Mouse (Mus musculus) thymus, postnatal 10 days (tissue): ENCODE measurements at regions not wholly inside any gene's neighbourhood (a gene's known extent, or its start where the extent isn't known, plus 50 kb on each side); places are given as distances from the start of the nearest gene placed in this dataset.
A peak's percentile ranks its signal among the peaks of the same experiment; 100 is the strongest.

Experiments
- DNase-seq, 2 experiments: peaks; one replicate each; pipeline ENCODE4 v3.0.0; 2021; ENCODE audit warnings: low spot score in 2 of 2

DNA sequence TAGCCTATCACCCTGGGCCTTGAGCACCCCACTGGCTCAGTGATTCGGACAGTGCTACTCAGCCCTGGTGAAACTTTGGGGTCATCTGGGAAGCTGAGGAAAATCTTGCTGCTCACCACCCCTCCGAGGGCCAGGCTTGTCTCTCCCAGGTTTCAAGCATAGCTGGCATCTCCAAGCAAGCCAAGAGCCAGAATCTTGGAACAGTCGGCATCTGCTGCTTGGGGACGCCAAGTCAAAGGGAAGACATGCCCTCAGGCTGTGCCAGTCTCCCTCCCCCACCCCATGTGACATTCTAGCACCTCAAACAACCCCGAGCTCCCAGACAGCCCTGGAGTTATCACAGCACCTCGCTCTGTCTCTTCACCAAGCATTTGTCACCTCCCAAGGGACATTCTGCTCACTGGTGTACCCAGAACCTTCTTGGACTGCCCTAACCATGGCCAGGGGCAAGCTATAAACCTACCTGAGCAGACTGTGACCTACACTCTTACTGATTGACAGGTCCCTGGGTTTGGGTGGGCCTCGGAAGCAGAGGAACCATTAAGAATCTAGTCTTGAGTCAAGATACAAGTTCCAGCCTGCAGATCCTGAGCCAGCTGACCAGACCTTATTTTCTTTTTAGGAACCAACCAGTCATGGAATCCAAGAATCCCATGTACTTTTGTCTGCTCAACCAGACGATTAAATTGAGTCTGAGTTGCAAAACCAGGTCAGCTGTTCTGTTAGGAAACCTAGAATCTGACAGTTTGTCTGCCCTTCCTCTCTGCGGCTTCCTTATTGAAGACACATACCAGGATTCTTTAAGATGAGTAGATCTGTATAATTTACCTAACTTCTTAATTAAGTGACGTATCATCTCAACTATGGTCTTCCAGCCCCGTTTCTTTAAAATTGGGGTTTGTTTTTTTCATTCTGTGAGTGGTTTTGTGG lies 83.0 kb upstream of the Otos start:
- DNase-seq = no peak

DNA sequence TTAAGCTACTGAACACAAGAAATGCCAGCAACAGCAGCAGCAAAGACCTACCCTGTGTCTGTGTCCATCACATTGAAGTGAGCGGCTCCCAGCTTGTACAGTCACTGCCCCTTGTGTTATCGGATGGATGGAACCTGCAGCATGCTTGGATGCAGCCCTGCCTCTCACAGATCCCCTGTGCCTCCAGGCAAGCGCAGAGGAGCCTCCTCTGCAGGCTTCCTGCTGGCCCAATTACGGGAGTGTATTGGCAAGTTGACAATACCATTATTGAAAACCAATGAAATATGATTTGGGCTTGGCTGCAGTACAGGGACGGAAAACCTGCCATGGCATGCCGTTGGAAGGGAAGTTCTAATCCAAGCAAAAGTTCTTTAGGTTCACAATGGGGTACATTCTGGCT lies 81.9 kb upstream of the Otos start:
- no peak for DNase-seq

DNA sequence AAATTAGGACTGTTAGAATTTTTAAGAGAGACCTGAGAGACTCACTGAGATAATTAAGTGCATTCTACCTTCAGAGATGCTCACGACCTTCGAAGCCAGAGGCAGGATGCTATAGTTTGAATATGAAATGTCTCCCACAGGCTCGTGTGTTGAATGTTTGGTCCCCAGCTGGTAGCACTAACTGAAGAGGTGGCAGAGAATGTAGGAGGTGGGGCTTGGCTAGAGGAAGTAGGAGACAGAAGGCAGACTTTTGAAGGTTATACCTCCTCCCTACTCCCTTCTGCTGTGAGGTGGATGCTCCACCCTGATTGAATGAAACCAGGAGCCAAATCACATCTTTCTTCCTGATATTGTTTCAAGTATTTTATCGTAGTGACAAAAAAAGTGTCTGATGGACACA lies 79.3 kb upstream of the Otos start:
- DNase-seq = no peak

DNA sequence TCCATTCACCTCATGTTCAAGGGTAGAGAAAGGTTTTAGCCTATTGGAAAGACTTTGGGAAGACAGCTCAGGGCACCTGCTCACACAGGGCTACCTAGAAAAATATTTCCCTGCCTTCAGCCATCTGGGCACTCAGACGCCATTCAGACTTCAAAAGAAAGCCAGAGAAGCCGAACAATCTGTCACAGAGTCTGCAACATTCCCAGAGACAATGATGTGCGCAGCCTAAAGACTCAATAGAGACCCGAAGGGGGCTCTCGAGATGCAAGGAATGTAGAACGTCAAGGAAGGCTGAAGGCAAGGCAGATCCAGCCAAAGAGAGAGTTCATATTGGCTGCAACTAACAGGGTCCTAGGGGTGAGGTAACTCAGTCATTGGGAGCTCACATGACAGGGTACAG lies 78.7 kb upstream of the Otos start:
- DNase-seq = no peak

DNA sequence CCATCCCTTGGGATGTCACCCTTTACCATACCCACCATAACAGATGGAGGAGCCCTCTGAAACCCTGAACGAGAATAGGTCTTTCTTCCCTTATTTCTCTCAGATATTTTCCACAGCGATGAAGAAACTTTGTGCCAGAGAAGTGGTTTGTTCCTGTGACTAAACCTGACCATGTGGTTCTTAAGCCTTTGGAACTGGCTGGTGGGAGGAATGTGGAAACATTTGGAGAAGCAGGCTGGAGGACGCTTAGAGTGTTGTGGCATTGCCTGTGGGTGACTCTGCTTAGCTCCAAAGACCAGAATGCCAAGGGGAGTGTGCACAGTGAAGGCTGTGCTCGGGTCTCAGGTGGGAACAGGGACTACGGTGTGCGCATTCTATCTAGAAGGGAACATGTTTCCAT lies 77.7 kb upstream of the Otos start:
- no peak for DNase-seq

DNA sequence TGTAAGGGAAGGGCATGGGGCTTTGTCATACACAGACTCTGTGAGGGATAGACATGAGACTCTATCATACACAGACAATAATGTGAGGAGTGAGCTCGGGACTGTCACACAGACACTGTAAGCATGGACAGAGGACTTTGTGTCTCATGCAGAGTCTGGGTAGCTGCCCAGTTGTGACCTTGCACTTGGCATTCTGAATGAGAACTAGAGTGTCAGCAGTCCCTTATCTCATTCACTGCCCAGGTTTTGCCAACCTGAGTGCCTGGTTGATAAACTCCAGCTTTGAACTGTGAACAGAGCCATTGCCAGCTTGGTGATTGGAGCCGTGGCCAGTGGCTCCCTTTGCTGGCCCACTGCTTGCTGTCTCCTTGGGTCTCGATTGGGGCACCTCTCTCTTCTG lies 75.5 kb upstream of the Otos start:
- DNase-seq = no peak

DNA sequence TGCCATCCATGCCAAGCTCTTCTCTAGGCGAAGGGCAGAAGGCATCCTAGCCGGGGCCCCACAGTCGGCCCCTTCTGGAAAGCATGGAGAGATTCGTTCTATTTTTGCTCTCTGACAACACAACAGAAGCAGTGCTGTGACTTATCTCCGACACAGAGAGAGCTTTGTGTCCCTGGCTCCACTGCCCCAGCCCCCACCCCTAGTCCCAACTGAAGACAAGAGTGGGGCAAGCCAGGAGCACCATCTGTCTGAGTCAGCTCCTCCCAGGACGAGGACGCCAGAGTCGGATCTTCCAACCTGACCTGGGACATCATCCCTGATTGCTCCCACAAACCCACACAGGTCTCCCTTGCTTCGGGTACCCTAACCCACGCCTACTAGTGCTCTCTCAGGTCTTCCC lies 71.9 kb upstream of the Otos start:
- no peak for DNase-seq

DNA sequence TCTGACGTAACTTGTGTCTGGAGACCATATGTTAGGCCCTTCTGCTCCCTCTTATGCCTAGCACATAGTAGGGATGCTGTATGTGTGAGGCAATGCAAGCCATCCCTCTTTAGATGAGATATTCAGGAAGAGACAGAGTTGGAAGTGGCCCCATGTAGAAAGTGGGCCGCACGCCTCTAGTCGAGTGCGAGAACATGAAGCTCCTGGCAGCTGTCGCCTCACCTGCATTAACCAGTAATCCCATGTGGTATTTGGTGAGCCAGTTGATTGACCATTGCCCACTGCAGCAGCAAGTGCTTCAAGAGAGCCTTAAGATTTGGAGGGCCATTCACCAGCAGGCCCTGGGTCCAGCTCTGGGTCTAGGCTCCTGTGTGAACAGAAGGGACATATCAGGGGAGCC lies 71.2 kb upstream of the Otos start:
- DNase-seq = no peak

DNA sequence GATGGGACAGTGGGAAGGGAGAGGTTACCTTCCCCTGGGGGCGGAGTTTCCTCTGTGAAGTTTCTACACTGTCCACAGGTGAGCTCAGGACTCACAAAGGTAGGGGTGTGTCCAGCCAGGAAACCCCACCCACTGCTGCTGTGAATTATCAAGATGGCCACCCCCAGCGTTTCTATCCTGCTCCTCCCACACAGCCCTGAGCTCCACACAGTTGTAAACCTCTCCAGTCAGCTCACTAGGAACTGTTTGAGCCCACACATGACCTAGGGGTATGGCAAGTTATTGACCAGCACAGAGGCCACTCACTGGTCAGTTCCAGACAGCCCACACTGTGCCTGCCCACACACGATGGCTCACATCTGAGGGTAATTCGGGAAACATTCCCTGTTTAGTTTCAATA lies 69.5 kb upstream of the Otos start:
- no peak for DNase-seq

DNA sequence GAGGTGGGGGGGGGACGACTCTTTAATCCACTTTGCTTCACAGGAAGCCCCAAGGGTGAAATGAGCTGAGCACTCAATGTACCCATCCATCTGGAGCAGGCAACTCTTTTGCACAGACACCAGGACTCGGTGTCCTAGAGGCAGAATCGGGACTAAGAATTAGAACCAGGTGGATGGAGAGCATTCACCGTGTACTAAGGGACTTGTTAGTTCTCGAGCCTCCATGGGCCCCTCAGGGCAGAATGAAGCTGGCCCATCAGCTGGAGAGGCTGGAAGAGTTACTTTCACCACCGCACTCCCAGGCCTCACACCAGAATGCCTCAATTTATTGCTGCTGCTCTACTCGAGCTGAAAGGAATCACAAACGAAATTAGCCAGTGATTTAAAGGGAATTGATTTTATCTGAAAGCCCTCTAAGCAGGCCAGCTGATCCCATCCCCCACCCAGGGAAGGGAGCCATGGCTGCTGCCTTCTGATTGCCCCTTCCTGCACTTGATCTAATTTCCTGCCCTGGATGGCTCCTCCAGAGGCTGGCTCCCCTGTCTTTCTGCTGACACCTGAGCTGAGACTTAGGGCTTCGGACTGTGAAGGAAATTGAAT lies 66.2 kb upstream of the Otos start:
- DNase-seq = no peak

DNA sequence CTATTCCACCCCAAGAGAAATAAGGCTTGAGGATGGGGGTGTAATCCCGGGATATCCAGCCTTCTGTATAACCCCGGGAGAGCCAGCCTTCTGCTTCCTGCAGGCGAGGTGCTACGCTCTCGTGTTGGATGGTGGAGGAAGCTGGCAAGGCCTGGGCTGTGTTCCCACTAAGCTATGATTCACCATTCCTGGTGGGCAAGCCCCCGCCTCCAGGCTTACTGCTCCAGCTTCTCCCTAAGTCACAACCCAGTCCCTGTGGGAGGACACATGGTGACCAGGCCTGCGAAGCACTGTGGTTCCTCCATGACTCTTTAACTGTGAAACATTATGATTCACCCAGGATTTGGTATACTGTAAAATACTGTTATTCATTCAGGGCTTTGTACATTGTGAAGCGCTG lies 63.7 kb upstream of the Otos start:
- DNase-seq = no peak

DNA sequence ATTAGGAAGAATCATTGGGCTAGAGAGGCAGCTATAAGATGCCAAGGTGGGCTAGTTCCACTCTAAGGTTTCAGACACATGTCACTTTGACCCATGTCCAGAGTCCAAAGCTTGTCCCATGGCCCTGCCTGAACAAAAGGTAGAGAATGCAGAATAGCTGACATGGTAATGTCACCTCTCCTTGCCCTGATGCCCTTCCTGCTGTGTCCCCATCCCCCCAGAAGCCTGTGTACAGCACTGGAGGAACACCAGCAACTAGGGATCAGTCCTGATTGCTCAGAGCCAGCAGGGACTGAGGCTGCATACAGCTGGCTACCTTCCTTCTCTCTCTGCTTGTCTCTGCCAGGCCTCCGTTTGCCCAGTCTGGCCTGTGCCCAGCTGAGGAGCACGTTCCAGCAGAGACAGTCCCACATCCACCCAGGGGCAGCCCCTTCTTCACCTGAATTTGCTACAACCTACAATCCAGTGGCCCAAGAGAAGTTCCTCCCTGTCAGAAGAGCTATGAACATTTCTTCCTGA lies 61.7 kb upstream of the Otos start:
- DNase-seq = no peak

DNA sequence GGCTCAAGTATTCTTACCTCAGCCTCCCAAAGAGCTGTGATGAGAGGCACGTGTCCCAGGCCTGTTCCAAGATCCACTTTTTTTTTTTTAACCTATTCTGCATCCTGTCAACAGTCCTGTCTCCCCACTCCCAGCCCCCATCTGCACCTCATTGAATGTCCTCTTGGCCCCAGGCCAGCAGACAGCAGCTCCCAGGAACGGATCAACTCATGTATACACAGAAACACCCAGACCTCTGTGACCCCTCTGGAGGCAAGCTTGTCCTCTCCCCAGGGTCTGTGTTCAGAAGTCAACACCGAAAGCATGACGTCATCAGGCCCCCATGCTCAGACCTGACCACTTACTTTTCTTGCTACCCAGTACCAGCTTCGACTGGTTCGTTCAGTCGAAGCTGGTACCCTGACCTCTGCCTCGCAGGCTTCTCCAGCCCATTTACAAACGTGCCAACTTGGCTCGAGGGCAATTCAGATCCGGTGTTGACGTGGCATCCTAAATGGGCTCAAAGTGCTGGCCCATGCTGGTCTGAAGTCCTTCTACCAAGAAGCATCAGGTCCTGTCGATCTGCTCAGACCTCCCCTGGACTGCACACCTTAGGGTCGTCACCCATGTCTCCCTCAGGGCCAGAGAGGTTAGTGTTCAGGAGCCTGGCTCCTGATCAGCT lies 60.7 kb upstream of the Otos start:
- no peak for DNase-seq

DNA sequence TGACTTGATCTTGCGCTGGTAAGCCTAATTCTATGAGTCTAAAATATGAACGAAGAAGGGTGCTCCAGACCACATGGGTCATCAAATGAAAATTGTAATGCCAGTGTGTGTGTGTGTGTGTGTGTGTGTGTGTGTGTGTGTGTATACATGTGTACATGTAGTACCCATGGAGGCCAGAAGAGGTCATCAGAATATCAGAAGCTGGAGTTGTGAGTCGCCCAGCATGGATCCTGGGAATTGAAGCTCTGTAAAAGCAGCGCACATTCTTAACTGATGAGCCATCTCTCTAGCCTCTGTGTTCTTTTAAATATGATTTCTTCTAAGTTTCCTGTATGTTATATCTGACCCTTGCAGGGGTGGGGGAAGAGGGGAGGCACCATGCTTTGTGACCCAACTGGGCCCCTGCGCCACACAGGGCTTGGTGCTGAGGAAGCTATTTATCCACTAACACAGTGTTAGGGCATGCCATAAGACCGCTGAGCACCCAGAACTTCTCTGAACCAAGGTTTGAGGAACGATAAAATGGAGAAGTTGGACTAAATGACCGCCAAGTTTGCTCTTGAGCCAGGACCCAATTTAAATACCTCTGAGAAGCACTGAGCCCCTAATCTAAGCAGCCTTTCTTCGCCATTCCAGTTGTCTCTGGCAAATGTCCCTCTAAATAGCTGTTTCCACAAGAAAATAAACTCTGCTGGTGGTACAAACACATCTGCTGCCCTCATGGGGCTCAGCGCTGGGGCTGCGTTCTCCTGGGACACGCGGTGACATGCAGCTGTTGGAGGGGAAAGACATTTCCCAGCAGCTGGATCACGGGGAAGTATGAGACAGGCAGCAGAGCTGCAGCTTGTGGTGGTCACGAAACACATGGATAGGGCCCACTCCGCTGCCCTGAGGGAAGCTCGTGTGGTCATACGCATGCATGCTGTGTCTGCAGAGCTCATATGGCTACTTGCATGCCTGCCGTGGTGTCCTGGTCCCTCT lies 59.6 kb upstream of the Otos start:
- DNase-seq = no peak

DNA sequence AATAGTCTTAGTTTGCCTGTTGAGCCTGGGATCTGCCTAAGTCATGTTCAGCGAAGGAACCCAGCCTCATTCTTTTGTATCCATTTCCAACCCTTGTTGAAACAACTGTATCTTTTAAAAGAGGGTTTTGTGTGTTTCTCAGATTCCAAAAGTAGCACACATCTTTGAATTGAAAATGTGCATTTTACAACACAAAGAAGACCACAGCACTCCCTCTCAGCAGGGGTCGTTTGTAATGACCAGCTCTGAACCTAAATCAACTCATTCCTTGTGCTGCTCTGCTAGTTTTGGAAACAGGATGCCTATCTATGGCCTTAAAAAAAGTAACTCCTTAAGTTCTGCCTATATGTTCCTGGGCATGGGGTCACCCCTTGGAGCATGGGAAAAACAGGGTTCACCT lies 58.8 kb upstream of the Otos start:
- no peak for DNase-seq

DNA sequence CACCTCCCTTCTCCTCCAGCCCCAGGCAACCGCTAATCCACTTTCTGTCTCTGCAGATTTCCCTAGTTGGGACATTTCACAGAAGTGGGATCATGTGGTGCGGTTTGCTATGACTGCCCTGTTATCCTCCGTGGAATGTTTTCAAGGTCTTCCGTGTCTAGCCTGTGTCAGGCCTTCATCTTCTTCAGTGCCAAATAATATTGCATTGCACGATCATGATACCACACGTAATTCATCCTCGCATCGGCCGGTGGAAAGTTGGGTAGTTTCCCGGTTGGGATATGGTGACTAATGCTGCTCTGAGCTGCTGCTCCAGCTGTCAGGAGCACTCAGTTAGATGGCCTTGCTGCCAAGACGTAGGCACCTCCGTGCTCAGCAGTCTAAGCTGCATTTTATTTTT lies 55.3 kb upstream of the Otos start:
- no peak for DNase-seq

DNA sequence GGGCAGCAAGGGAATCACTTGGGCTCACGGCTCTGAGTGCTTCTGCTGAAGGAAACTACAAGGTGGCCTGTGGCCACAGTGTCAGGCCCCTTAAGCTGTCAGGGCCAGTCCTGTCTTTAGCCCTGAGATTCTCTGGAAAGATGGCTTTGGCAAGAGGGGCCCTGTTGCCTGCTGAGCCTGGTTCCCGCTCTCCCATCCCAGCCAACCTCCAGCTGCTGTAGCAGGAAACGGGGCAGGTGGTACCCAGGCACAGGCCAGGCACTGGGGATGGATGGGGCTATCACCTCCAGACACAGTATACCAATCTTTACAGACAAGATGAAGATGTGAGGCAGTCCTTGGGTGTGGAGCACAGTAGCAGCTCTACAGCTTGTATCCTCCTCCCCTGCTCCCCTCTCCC lies 54.6 kb upstream of the Otos start:
- no peak for DNase-seq

DNA sequence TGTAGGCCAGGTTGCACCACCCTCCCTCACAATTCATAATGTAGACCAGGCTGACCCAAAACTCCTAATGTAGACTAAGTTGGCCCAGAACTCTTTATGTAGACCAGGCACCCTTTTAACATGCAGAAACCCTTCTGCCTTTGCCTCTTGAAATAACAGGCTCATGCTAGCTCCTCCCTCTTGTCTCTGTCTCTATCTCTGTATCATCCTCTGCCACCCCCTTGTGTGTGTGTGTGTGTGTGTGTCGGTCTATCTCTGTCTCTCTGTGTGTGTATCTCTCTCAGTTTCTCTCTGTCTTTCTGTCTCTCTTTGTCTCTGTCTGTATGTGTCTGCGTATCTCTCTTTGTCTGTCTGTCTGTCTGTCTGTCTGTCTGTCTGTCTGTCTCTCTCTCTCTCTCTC lies 51.5 kb upstream of the Otos start:
- no peak for DNase-seq

DNA sequence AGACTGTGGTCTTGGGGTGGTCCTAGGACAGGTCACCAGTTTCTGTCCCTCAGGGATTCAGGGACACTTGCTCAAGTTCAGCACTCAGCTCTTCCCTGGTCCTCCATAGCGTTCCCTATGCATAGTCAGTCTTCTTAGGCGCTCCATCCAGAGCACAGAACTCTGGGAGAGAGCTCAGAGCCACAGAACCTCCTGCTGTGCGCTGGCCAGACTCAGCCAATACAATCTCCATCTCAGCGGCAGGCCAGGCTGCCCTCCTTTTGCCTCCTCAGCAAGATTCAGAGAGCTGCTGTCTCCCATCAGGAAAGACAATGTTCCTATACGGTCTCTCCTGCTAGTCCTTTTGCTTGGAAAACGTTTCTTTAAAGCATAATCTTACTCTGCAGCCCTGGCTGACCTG lies 51.1 kb upstream of the Otos start:
- no peak for DNase-seq

DNA sequence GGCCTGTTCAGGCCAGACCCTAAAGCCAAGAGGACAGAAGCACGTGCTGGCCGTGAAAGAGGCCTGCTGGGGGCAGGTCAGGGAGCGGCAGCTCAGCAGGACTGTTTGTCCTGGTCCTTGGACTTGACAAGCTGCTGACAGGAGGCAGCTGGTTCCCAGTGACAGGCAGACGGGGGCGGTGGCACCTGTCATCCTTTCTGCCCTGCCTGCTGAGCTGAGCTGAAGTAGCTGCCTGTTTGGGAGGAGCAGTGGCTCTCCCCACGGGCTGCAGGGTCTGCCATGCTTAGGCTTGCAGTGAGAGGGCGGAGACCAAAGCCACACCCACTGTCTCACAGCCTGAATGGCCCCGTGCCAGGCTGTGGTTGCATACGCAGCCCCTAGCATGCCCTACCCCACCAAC lies 50.4 kb upstream of the Otos start:
- peak in 1 of 2 experiments; percentile 5 for DNase-seq

DNA sequence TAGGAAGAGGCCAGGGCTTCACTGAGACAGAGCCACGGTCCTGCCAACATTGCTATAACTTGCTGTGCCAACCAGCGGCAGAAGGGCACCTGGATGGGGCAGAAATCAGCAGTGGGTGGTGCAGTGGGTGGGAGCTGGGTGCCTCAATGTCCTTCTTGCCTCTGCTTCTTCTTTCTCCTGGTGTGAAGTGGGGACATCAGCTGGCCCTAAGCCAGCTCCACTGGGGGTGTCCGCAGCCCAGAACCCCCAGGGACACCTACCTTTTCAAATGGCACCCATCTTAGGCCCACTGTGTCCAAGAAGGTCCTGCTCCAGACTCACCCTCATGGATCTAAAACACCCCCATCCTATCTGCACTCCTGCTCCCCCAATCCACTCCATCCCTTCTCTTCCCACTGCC lies 49.9 kb upstream of the Otos start:
- no peak for DNase-seq
